Mouse (Mus musculus) G1E (cell line): ENCODE data around the gene Tbx10. TPM values are rescaled to one million over a fixed set of nuclear protein-coding genes. Genes with fewer than 3 reads are reported as not detected.
"Not testable (repeated sequence)": the region's sequence is repeated elsewhere in the genome, so short reads cannot be mapped to it uniquely, and the experiment has no call there.

Experiments used
- ATAC-seq: 2 replicates; pipeline ENCODE4 v1.8.0; 2016; ENCODE audit warnings: mild to moderate bottlenecking; ENCODE audit not compliant: insufficient number of reproducible peaks, poor library complexity, low FRiP score, severe bottlenecking; ENCODE audit errors: extremely low read depth
- DNase-seq: peaks from one replicate; pipeline ENCODE4 v3.0.0; 2012; ENCODE audit warnings: low spot score
- H3K27me3 ChIP-seq: 2 replicates; pipeline ENCODE4 v1.6.1; 2012; ENCODE audit warnings: mild to moderate bottlenecking, low read length, inconsistent platforms; ENCODE audit not compliant: insufficient read depth
- H3K36me3 ChIP-seq: replicated peaks from 2 replicates; pipeline ENCODE3; 2012; ENCODE audit warnings: mild to moderate bottlenecking, inconsistent platforms
- H3K4me1 ChIP-seq: 2 replicates; pipeline ENCODE4 v1.6.1; 2012; ENCODE audit warnings: low read depth, low read length, inconsistent platforms, mixed read lengths; ENCODE audit not compliant: insufficient read depth
- H3K4me3 ChIP-seq: 2 replicates; pipeline ENCODE4 v1.5.1; 2012; ENCODE audit warnings: low read depth, mild to moderate bottlenecking, inconsistent platforms, low read length, moderate library complexity, mixed read lengths
- H3K9me3 ChIP-seq: replicated peaks from 2 replicates; pipeline ENCODE4 v1.6.1; 2012; ENCODE audit warnings: inconsistent platforms
- CTCF ChIP-seq: IDR thresholded peaks from 2 replicates; pipeline ENCODE4 v1.5.1; 2012; ENCODE audit warnings: low read depth, low read length, inconsistent platforms, mixed read lengths
- GATA1 ChIP-seq: IDR thresholded peaks from 2 replicates; pipeline ENCODE4 v1.6.1; 2012; ENCODE audit warnings: borderline replicate concordance, low read length, inconsistent platforms, mixed read lengths
- GATA2 ChIP-seq: IDR thresholded peaks from 2 replicates; pipeline ENCODE4 v1.6.1; 2012; ENCODE audit warnings: low read depth, low read length, inconsistent platforms, borderline replicate concordance
- POLR2AphosphoS5 ChIP-seq: IDR thresholded peaks from 2 replicates; pipeline ENCODE4 v1.6.1; 2012; ENCODE audit warnings: low read depth, low read length, inconsistent platforms; ENCODE audit not compliant: insufficient replicate concordance
- TAL1 ChIP-seq: conservative IDR thresholded peaks from 2 replicates; pipeline ENCODE4 v1.6.1; 2012; ENCODE audit warnings: low read depth, low read length, inconsistent platforms, mixed read lengths
- polyA plus RNA-seq: library from polyadenylated mRNA; stranded (reverse); fragments of >175 nt; gene quantifications from 2 replicates; pipeline ENCODE4 v1.2.3, GENCODE M21; 2012
- total RNA-seq, 2 experiments: library from RNA; stranded (forward) in 1 of 2; stranded (reverse) in 1 of 2; fragments of 200-1000 nt in 1 of 2; fragments of >200 nt in 1 of 2; fragmentation: Nextera tagmentation in 1 of 2; gene quantifications; 2 replicates each; pipeline ENCODE4 v1.2.3; 2014 to 2017

The Tbx10 gene
- total and polyA plus RNA-seq, 3 experiments: not detected

- TF ChIP-seq CTCF (no peak), TAL1 (no peak)
- Histone ChIP-seq H3K4me3 (no peak overlapping the region), H3K36me3 (no peaks in the 10 kb centered on the region), H3K4me1 (peaks cover 6% of the 10 kb centered on the region; the same call in 1 of the 2 replicates), H3K27me3 (peaks cover 16% of the 10 kb centered on the region; the same call in 1 of the 2 replicates), H3K9me3 (no peaks in the 10 kb centered on the region)
- no peak for DNase-seq
- no peak for ATAC-seq
Observed at GRCm38 (mm10) chr19:3950331-3950730, 42.2 kb upstream of the Tbx10 start.

DNA sequence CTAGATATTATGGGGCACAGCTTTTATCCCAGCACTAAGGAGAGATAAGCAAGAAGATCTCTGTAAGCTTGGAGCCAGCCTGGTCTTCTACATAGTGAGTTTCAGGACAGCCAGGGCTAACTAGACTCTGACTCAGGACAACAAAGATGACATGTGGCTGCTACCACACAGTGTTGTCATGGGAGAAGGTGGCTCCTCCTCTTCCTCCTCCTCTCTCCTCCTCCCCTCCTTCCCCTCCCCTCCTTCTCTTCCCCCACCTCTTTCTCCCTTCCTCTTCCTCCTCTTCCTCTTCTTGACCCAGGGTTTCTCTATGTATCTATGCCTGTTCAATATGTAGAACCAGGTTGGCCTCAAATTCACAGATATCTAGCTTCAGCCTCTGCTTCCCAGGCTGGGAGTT is 41.1 kb upstream of the Tbx10 start:
- no peak for TF ChIP-seq GATA2
- no peak for TF ChIP-seq GATA1
- no peak for TF ChIP-seq CTCF
- no peak for TF ChIP-seq POLR2AphosphoS5
- no peak for TF ChIP-seq TAL1
- DNase-seq (no peak), ATAC-seq (no peak)
- H3K27me3 ChIP-seq: peaks cover 22% of the 10 kb centered on the region; the same call in 1 of the 2 replicates
- no peaks in the 10 kb centered on the region for H3K9me3 ChIP-seq
- H3K36me3 ChIP-seq: no peaks in the 10 kb centered on the region
- no peak overlapping the region for H3K4me3 ChIP-seq
- peaks cover 3% of the 10 kb centered on the region; the same call in 1 of the 2 replicates for H3K4me1 ChIP-seq

- no peak for DNase-seq
- ATAC-seq: no peak
- Histone ChIP-seq H3K4me3 (no peak overlapping the region), H3K9me3 (no peaks in the 10 kb centered on the region), H3K27me3 (peaks cover 22% of the 10 kb centered on the region; the same call in 1 of the 2 replicates), H3K36me3 (no peaks in the 10 kb centered on the region), H3K4me1 (no peaks in the 10 kb centered on the region; the same call in 1 of the 2 replicates)
- TF ChIP-seq POLR2AphosphoS5 (no peak), GATA1 (no peak), CTCF (no peak), TAL1 (no peak), GATA2 (no peak)
Observed at GRCm38 (mm10) chr19:3952099-3952498, 40.5 kb upstream of the Tbx10 start.

DNA sequence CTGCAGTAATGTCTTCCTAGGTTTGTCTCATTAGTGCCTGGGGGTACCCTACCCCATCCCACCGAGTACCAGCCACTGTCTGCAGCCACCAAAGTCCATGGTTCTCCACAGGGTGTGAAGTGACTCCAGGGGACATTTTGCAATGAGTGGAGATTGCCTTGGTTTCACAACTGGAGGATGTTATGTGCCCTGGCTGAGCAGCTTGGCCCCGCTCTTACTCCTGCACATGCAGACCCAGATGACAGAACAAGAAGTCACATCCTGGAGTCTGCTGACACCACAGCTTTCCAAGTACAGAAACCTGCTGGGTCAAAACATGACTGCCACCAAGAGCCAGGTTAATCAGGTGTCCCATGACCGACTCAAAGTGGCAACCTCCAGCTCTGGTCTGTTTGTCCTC is 37.5 kb upstream of the Tbx10 start:
- ATAC-seq (no peak), DNase-seq (no peak)
- H3K36me3 ChIP-seq: no peaks in the 10 kb centered on the region
- no peaks in the 10 kb centered on the region; the same call in 1 of the 2 replicates for H3K4me1 ChIP-seq
- peaks cover 23% of the 10 kb centered on the region; the same call in 1 of the 2 replicates for H3K27me3 ChIP-seq
- no peaks in the 10 kb centered on the region for H3K9me3 ChIP-seq
- no peak overlapping the region for H3K4me3 ChIP-seq
- TF ChIP-seq GATA2 (no peak), GATA1 (no peak), TAL1 (no peak), CTCF (no peak), POLR2AphosphoS5 (no peak)

DNA sequence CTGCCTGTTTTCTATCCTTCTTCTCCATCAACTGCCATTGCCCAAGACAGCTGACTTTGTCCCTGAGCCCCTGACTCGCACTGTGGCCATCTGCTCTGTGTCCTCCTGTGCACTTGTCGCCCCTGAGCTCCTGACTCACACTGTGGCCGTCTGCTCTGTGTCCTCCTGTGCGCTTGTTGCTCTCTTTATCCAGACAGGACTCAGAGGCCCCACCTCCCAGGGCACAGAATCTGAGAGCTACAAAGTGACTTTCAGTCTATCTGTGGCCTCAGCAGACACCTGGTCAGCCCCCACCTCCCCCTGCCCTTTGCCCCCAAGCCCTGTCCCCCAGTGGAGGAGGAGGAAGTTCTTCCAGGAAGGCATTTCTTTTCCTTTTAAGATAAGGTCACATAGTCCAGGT is 36.7 kb upstream of the Tbx10 start:
- Histone ChIP-seq H3K36me3 (no peaks in the 10 kb centered on the region), H3K9me3 (no peaks in the 10 kb centered on the region; the same call in 1 of the 2 replicates), H3K27me3 (peaks cover 19% of the 10 kb centered on the region; the same call in 1 of the 2 replicates), H3K4me3 (no peak overlapping the region), H3K4me1 (no peaks in the 10 kb centered on the region)
- ATAC-seq (no peak), DNase-seq (no peak)
- TF ChIP-seq TAL1: no peak
- no peak for TF ChIP-seq GATA2
- TF ChIP-seq GATA1: no peak
- no peak for TF ChIP-seq POLR2AphosphoS5
- no peak for TF ChIP-seq CTCF

GRCm38 (mm10) chr19:3957296-3958036 is 35.1 kb upstream of the Tbx10 start:
- not testable (repeated sequence) for H3K4me1 ChIP-seq, H3K9me3 ChIP-seq, H3K36me3 ChIP-seq, H3K4me3 ChIP-seq, ATAC-seq, DNase-seq
- H3K27me3 ChIP-seq: peaks cover 22% of the 10 kb centered on the region; the same call in 1 of the 2 replicates

DNA sequence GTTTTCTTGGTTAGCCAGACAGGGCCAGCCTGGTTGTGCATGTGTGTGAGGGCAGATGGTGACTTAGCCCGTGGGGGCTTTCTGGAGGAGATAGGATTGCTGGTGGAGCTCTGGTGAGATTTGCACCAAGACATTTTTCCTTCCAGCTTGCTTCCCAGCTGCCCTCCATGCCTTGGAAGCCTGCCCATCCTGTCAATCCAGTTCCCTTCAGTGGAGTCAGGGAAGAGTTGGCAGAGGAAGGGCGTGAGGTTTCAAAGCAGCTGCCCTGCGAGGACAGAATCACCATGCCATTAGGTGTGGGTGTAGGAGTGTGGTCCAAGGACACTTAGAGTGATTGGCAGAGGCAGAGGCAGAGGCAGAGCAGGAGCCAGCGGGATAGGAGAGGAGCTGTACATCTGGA is 34.1 kb upstream of the Tbx10 start, which contains the start of gene Aldh3b3:
Gene Aldh3b3 (plus strand): TSS at position 176 of the 400 bp plus-strand sequence.
- ATAC-seq (no peak), DNase-seq (no peak)
- Histone ChIP-seq H3K4me3 (no peak within 1 kb of the TSS), H3K36me3 (no peaks in the 10 kb centered on the region), H3K4me1 (no peaks in the 10 kb centered on the region), H3K27me3 (peaks cover 22% of the 10 kb centered on the region; the same call in 1 of the 2 replicates), H3K9me3 (no peaks in the 10 kb centered on the region; the same call in 1 of the 2 replicates)
- TF ChIP-seq GATA2: no peak
- no peak for TF ChIP-seq CTCF
- no peak for TF ChIP-seq TAL1
- no peak for TF ChIP-seq POLR2AphosphoS5
- TF ChIP-seq GATA1: no peak
